Mouse (Mus musculus) neural tube, embryonic 11.5 days (tissue): Measurements from ENCODE around the gene Tmigd3. TPM values are rescaled to one million over a fixed set of nuclear protein-coding genes. Genes with fewer than 3 reads are reported as not detected.

ENCODE experiments used
- ATAC-seq: fragments of 200-750 bp; cut with Nextera tagmentation; 2 replicates; pipeline ENCODE4 v1.8.0; 2017; ENCODE audit warnings: moderate number of reproducible peaks, mild to moderate bottlenecking, moderate TSS enrichment, moderate library complexity; ENCODE audit not compliant: insufficient read depth, low FRiP score, low TSS enrichment
- DNase-seq: peaks from one replicate; pipeline ENCODE4 v3.0.0-alpha.2; 2015; ENCODE audit warnings: low spot score
- H3K27ac ChIP-seq: fragments of 300-500 bp; sonication (generic); 2 replicates; pipeline ENCODE4 v1.5.1; 2014; ENCODE audit warnings: low read depth, mild to moderate bottlenecking, low read length
- H3K27me3 ChIP-seq: fragments of 300-500 bp; sonication (generic); 2 replicates; pipeline ENCODE4 v1.6.1; 2014; ENCODE audit warnings: mild to moderate bottlenecking, low read length, mixed read lengths; ENCODE audit not compliant: control insufficient read depth, insufficient read depth
- H3K36me3 ChIP-seq: fragments of 300-500 bp; sonication (generic); 2 replicates; pipeline ENCODE4 v1.6.1; 2014; ENCODE audit warnings: mild to moderate bottlenecking, low read length, moderate library complexity, mixed read lengths; ENCODE audit not compliant: control insufficient read depth, insufficient read depth
- H3K4me1 ChIP-seq: fragments of 300-500 bp; sonication (generic); 2 replicates; pipeline ENCODE4 v1.6.1; 2014; ENCODE audit warnings: low read length, mixed read lengths; ENCODE audit not compliant: control insufficient read depth, insufficient read depth
- H3K4me2 ChIP-seq: fragments of 300-500 bp; sonication (generic); 2 replicates; pipeline ENCODE4 v1.6.1; 2014; ENCODE audit warnings: low read depth, mild to moderate bottlenecking, moderate library complexity
- H3K4me3 ChIP-seq: fragments of 300-500 bp; sonication (generic); 2 replicates; pipeline ENCODE4 v1.5.1; 2014; ENCODE audit warnings: low read depth, low read length
- H3K9ac ChIP-seq: fragments of 300-500 bp; sonication (generic); 2 replicates; pipeline ENCODE4 v1.6.1; 2014; ENCODE audit warnings: mild to moderate bottlenecking, low read length
- H3K9me3 ChIP-seq: fragments of 300-500 bp; sonication (generic); 2 replicates; pipeline ENCODE4 v1.6.1; 2016; ENCODE audit warnings: low read length; ENCODE audit not compliant: control insufficient read depth
- WGBS: fragments of 180-500 bp; shearing (Covaris S2); extraction: QIAGEN DNeasy Blood & Tissue Kit; methylation state at CpG from one replicate; pipeline ENCODE4 v1.1.7; 2014; 5-methylcytosine and 5-hydroxymethylcytosine counted together
- polyA plus RNA-seq: library from polyadenylated mRNA; unstranded; fragments of >200 nt; fragmentation: Nextera tagmentation; extraction: Ambion mirVana; gene quantifications from 2 replicates; pipeline ENCODE4 v1.2.1, GENCODE M21; 2014

Gene Tmigd3
- polyA plus RNA-seq, 1 experiment from 2014 or later: not detected

- H3K9me3 ChIP-seq: no peaks in the 10 kb centered on the region
- no peak overlapping the region for H3K27ac ChIP-seq
- H3K9ac ChIP-seq: no peak overlapping the region
- no peaks in the 10 kb centered on the region for H3K36me3 ChIP-seq
- ATAC-seq: no peak
- whole genome bisulfite sequencing: 87% methylated on average over 7 of the region's 7 CpGs
- H3K27me3 ChIP-seq: no peaks in the 10 kb centered on the region
- no peaks in the 10 kb centered on the region for H3K4me1 ChIP-seq
- DNase-seq: no peak
- H3K4me2 ChIP-seq: no peak overlapping the region
- no peak overlapping the region for H3K4me3 ChIP-seq
Measured at GRCm38 (mm10) chr3:105929821-105930220, 59.1 kb downstream of the Tmigd3 start.

DNA sequence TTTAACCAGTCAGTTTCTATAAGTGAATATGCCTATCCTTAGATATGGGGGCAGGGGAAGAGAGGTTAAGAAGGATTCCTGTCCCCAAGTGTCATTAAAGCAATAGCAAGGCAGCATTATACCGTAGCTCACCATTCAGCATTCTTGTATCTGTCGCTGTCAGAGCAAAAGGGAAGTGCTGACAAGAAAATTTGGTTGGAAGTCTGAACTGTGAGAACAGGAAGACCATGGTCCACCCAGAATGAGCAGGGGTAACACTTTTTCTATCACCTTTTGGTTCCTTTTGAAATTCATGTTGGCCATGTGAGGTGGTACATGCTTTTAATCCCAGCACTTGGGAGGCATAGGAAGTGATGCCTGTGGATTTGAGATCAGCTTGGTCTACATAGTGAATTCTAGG lies 60.4 kb downstream of the Tmigd3 start:
- no peak overlapping the region for H3K9ac ChIP-seq
- no peak for ATAC-seq
- H3K9me3 ChIP-seq: no peaks in the 10 kb centered on the region
- H3K27me3 ChIP-seq: no peaks in the 10 kb centered on the region
- DNase-seq: no peak
- no peaks in the 10 kb centered on the region for H3K36me3 ChIP-seq
- no peak overlapping the region for H3K27ac ChIP-seq
- no peaks in the 10 kb centered on the region for H3K4me1 ChIP-seq
- 91% methylated on average over 2 of the region's 2 CpGs for WGBS
- H3K4me2 ChIP-seq: no peak overlapping the region
- no peak overlapping the region for H3K4me3 ChIP-seq

DNA sequence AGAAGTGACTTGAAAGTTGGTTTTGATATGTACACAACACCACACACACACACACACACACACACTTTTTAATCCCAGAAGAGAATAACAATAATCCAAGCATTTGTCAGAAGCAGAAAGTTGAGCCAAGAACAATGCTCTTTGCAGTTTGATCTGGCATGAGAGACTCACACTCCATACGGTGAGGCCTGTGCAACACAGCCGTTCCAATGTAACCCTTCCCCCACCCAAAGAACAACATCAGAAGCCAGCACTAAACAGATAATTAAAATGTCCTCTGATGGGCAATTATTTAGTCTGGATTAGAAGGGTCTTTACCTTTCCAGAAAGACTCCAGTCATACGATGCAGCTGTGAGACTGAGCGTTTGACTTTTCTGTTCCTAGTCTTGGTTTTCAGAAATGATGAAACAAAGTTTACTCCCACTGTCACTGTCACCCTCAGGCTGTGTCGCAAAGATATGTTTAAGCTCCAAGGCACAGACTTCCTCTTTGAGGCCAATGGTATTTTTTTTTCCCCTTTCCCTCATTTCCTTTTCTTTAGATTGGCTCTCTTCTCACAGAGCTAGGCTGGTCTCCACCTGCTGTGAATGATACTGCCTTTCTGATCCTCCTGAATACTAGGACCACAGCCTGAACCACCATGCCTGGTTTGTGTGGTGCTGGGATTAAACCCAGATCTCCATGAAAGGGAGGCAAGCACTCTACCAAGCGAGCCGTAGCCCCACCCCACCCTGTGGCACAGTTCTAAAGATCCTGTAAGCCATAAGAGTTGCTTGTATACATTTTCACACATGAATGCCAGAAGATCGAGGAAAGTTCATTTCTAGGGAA lies 61.8 kb downstream of the Tmigd3 start, which contains the start of gene I830077J02Rik:
Gene I830077J02Rik, minus strand, starts transcription at position 425 of the 832 bp plus-strand sequence.
- Histone ChIP-seq H3K36me3 (no peaks in the 10 kb centered on the region; the same call in 1 of the 2 replicates), H3K9ac (no peak within 1 kb of the TSS), H3K4me2 (no peak within 1 kb of the TSS), H3K9me3 (no peaks in the 10 kb centered on the region), H3K4me3 (no peak within 1 kb of the TSS), H3K4me1 (no peaks in the 10 kb centered on the region), H3K27ac (no peak within 1 kb of the TSS), H3K27me3 (no peaks in the 10 kb centered on the region)
- WGBS: 90% methylated on average over 8 of the region's 8 CpGs
- ATAC-seq (no peak), DNase-seq (no peak)

DNA sequence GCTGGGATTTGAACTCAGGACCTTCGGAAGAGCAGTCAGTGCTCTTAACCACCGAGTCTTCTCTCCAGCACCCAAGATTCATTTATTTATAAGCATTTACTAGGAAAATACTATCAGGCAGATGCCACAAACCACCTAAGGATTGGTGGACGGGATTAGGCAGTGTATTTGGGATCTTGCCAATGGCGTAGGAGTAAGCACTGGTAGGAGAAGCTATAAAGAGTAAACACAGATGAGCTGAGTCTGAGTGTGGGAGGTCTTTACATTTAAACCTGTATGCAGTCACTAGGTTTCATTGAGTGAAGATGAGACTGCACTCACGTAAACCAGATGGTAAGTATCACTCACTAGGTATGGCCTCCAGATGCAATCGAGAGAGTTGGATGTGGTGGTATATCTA lies 63.2 kb downstream of the Tmigd3 start:
- H3K27ac ChIP-seq: no peak overlapping the region
- H3K4me1 ChIP-seq: no peaks in the 10 kb centered on the region
- H3K36me3 ChIP-seq: no peaks in the 10 kb centered on the region; the same call in 1 of the 2 replicates
- DNase-seq: no peak
- H3K9me3 ChIP-seq: no peaks in the 10 kb centered on the region
- WGBS: 91% methylated on average over 6 of the region's 6 CpGs
- no peak overlapping the region for H3K4me3 ChIP-seq
- H3K9ac ChIP-seq: no peak overlapping the region
- no peak for ATAC-seq
- no peak overlapping the region for H3K4me2 ChIP-seq
- H3K27me3 ChIP-seq: no peaks in the 10 kb centered on the region

DNA sequence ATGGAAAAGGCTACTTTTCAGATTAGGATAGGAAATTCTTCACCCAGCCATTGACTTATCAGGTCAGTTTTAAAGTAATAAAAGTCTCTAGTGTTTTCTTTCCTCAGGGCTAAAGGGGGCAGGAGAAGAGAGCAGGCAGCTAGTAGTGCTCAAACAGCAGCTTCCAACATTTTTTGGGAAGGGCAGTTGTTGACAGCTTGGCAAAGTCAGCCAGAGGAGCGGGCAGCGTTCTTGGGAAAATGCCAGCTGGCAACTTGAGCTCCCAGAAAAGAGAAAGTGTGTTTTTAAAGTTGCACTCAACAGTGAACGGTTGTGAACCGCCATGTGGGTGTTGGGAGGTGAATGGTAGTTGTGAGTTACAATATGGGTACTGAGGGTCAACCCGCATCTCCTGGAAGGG lies 64.3 kb downstream of the Tmigd3 start:
- no peak for DNase-seq
- H3K36me3 ChIP-seq: no peaks in the 10 kb centered on the region; the same call in 1 of the 2 replicates
- no peaks in the 10 kb centered on the region for H3K9me3 ChIP-seq
- H3K27ac ChIP-seq: no peak overlapping the region
- no peak overlapping the region for H3K4me2 ChIP-seq
- no peak for ATAC-seq
- WGBS: 92% methylated on average over 5 of the region's 5 CpGs
- H3K27me3 ChIP-seq: no peaks in the 10 kb centered on the region
- no peak overlapping the region for H3K4me3 ChIP-seq
- no peak overlapping the region for H3K9ac ChIP-seq
- H3K4me1 ChIP-seq: no peaks in the 10 kb centered on the region

DNA sequence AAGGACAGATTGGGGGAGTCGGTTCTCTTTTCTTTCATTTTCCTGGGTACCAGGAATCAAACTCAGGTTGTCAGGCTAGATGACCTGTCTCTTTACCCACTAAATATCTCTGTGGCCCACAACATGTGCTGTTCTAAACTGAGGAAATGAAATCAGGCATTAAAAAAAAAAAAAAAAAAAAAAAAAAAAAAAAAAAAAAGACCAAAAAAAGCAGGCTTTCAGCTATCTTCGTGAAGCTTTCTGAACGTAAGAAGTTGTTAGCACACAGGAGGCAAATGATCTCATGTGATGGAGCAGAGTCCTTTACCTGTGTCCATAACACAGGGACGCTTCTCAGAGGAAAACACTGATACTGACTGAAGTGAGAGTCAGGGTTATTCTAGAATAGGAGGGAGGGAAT lies 65.4 kb downstream of the Tmigd3 start:
- Histone ChIP-seq H3K27ac (no peak overlapping the region), H3K4me1 (no peaks in the 10 kb centered on the region), H3K4me2 (no peak overlapping the region), H3K4me3 (no peak overlapping the region), H3K9me3 (no peaks in the 10 kb centered on the region), H3K36me3 (no peaks in the 10 kb centered on the region; the same call in none of the 2 replicates), H3K27me3 (no peaks in the 10 kb centered on the region), H3K9ac (no peak overlapping the region)
- ATAC-seq (no peak), DNase-seq (no peak)
- WGBS: 92% methylated on average over 4 of the region's 4 CpGs

GRCm38 (mm10) chr3:105951348-105951747 lies 80.6 kb downstream of the Tmigd3 start:
- 92% methylated on average over 7 of the region's 7 CpGs for WGBS

DNA sequence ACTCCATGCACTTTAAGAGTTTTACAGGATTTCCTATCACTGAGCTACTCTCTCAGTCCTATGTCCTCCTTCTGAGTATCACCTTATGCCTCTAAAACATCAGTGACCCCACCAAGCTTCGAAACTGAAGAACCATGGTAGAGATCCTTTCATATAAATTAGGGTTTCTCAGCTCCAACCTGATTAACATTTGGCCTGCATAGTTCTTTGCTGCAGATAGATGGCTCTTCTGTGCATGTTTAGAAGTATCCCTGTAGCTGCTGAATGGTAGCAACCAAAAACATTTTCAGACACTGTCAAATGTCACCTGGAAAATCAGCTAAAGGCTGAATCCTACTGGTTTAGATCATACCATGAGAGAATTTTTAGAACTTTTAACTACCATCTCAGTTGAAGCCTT lies 86.5 kb downstream of the Tmigd3 start:
- no peak for ATAC-seq
- H3K9ac ChIP-seq: no peak overlapping the region

More at GRCm38 (mm10) chr3:105951348-105951747, 80.6 kb downstream of the Tmigd3 start:
- no peak overlapping the region for H3K4me3 ChIP-seq
- no peak overlapping the region for H3K4me2 ChIP-seq
- H3K9ac ChIP-seq: no peak overlapping the region
- H3K9me3 ChIP-seq: no peaks in the 10 kb centered on the region
- no peak overlapping the region for H3K27ac ChIP-seq
- DNase-seq (no peak), ATAC-seq (no peak)
- H3K27me3 ChIP-seq: no peaks in the 10 kb centered on the region
- H3K4me1 ChIP-seq: no peaks in the 10 kb centered on the region
- H3K36me3 ChIP-seq: peaks cover 16% of the 10 kb centered on the region

DNA sequence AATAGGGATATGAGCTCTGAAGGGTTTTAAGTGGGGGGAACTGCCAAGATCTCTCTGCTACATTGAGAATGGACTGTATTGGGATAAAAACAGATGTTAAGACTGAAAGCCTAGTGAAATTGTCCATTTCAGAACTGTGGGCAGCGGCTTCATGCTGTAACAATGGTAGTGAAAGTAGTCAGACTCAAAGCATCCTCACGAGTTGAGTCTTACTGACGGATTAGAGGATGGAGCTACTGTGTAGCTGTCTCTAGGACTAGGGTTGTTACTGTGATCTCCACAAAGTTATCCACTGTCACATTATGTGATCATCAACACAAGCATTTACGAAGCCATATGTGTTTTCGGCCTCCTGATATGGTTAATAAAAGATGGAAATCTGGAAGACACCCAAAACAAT lies 87.5 kb downstream of the Tmigd3 start:
- H3K9ac ChIP-seq: peak overlapping the region; percentile 94
- 49% methylated on average over 5 of the region's 5 CpGs for WGBS
- no peaks in the 10 kb centered on the region for H3K9me3 ChIP-seq
- H3K27ac ChIP-seq: no peak overlapping the region
- ATAC-seq (no peak), DNase-seq (no peak)
- H3K36me3 ChIP-seq: peaks cover 4% of the 10 kb centered on the region; the same call in 1 of the 2 replicates
- H3K27me3 ChIP-seq: no peaks in the 10 kb centered on the region
- peaks cover 12% of the 10 kb centered on the region; the same call in 1 of the 2 replicates for H3K4me1 ChIP-seq
- H3K4me2 ChIP-seq: peak overlapping the region; percentile 71
- H3K4me3 ChIP-seq: peak overlapping the region; percentile 81

More for the DNA sequence above, 86.5 kb downstream of the Tmigd3 start:
- Histone ChIP-seq H3K4me2 (no peak overlapping the region; the same call in 1 of the 2 replicates), H3K4me1 (peaks cover 12% of the 10 kb centered on the region; the same call in 1 of the 2 replicates), H3K4me3 (no peak overlapping the region), H3K27me3 (no peaks in the 10 kb centered on the region), H3K27ac (no peak overlapping the region), H3K9me3 (no peaks in the 10 kb centered on the region), H3K36me3 (peaks cover 2% of the 10 kb centered on the region; the same call in 1 of the 2 replicates)
- WGBS: 94% methylated on average over 1 of the region's 1 CpGs
- DNase-seq: no peak
